Mouse (Mus musculus): ENCODE data around the gene Lhx9. TPM values are rescaled to one million over a fixed set of nuclear protein-coding genes. Genes with fewer than 3 reads are reported as not detected.

Lhx9 gene
- total and polyA plus RNA-seq, 3 experiments = not detected

GRCm38 (mm10) chr1:138801296-138801695 lies 47.1 kb downstream of the Lhx9 start:
- intact Hi-C loops (cut with DNase I) = no loop called here
- WGBS = 64% methylated on average over 3 of the region's 3 CpGs
- Histone ChIP-seq H3K36me3 (ENCODE audit: control insufficient read depth, insufficient read depth, low read length) (no peaks in the 10 kb centered on the region), H3K27ac (no peak overlapping the region), H3K9ac (ENCODE audit: low read depth, low read length) (no peak overlapping the region), H3K79me2 (replicated peaks; ENCODE audit: control insufficient read depth, insufficient read depth, low read length) (no peaks in the 10 kb centered on the region), H3K4me3 (no peak overlapping the region), H3K4me1 (ENCODE audit: control insufficient read depth, insufficient read depth, low read length) (no peaks in the 10 kb centered on the region), H3K27me3 (ENCODE audit: control insufficient read depth, insufficient read depth, low read length) (no peaks in the 10 kb centered on the region)
- DNase-seq = no peak
- TF ChIP-seq EP300 (IDR thresholded peaks at IDR 0.05; ENCODE audit: insufficient read depth, low read depth, low read length) (no peak), POLR2A (IDR thresholded peaks at IDR 0.05; ENCODE audit: insufficient read depth, low read depth, low read length) (no peak), CTCF (IDR thresholded peaks at IDR 0.05) (no peak)

- TF ChIP-seq POLR2A (IDR thresholded peaks at IDR 0.05; ENCODE audit: insufficient read depth, low read depth, low read length) (no peak), EP300 (IDR thresholded peaks at IDR 0.05; ENCODE audit: insufficient read depth, low read depth, low read length) (no peak), CTCF (IDR thresholded peaks at IDR 0.05) (no peak)
- H3K27me3 ChIP-seq (ENCODE audit: control insufficient read depth, insufficient read depth, low read length) = no peaks in the 10 kb centered on the region
- H3K36me3 ChIP-seq (ENCODE audit: control insufficient read depth, insufficient read depth, low read length) = no peaks in the 10 kb centered on the region
- H3K27ac ChIP-seq = no peak overlapping the region
- intact Hi-C loops (cut with DNase I) = no loop called here
- H3K79me2 ChIP-seq (replicated peaks; ENCODE audit: control insufficient read depth, insufficient read depth, low read length) = no peaks in the 10 kb centered on the region
- no peak overlapping the region for H3K9ac ChIP-seq (ENCODE audit: low read depth, low read length)
- H3K4me3 ChIP-seq = no peak overlapping the region
- no peak for DNase-seq
- H3K4me1 ChIP-seq (ENCODE audit: control insufficient read depth, insufficient read depth, low read length) = no peaks in the 10 kb centered on the region
Observed at GRCm38 (mm10) chr1:138799692-138800314, 48.6 kb downstream of the Lhx9 start.

GRCm38 (mm10) chr1:138798110-138798509 lies 50.3 kb downstream of the Lhx9 start:
- Histone ChIP-seq H3K4me3 (no peak overlapping the region), H3K36me3 (ENCODE audit: control insufficient read depth, insufficient read depth, low read length) (no peaks in the 10 kb centered on the region), H3K79me2 (replicated peaks; ENCODE audit: control insufficient read depth, insufficient read depth, low read length) (no peaks in the 10 kb centered on the region), H3K9ac (ENCODE audit: low read depth, low read length) (no peak overlapping the region), H3K27me3 (ENCODE audit: control insufficient read depth, insufficient read depth, low read length) (no peaks in the 10 kb centered on the region), H3K27ac (no peak overlapping the region), H3K4me1 (ENCODE audit: control insufficient read depth, insufficient read depth, low read length) (no peaks in the 10 kb centered on the region)
- no peak for DNase-seq
- TF ChIP-seq CTCF (IDR thresholded peaks at IDR 0.05) (no peak), EP300 (IDR thresholded peaks at IDR 0.05; ENCODE audit: insufficient read depth, low read depth, low read length) (no peak), POLR2A (IDR thresholded peaks at IDR 0.05; ENCODE audit: insufficient read depth, low read depth, low read length) (no peak)
- 83% methylated on average over 5 of the region's 5 CpGs for WGBS
- intact Hi-C loops (cut with DNase I) = no loop called here

- H3K27ac ChIP-seq = no peak overlapping the region
Observed at GRCm38 (mm10) chr1:138785856-138786255, 62.5 kb downstream of the Lhx9 start.

GRCm38 (mm10) chr1:138784019-138784418 lies 64.4 kb downstream of the Lhx9 start:
- no peak for TF ChIP-seq EP300 (IDR thresholded peaks at IDR 0.05; ENCODE audit: insufficient read depth, low read depth, low read length)
- TF ChIP-seq CTCF (IDR thresholded peaks at IDR 0.05) = no peak
- TF ChIP-seq POLR2A (IDR thresholded peaks at IDR 0.05; ENCODE audit: insufficient read depth, low read depth, low read length) = no peak
- Histone ChIP-seq H3K4me1 (ENCODE audit: control insufficient read depth, insufficient read depth, low read length) (no peaks in the 10 kb centered on the region), H3K79me2 (replicated peaks; ENCODE audit: control insufficient read depth, insufficient read depth, low read length) (no peaks in the 10 kb centered on the region), H3K27ac (no peak overlapping the region), H3K27me3 (ENCODE audit: control insufficient read depth, insufficient read depth, low read length) (no peaks in the 10 kb centered on the region), H3K36me3 (ENCODE audit: control insufficient read depth, insufficient read depth, low read length) (no peaks in the 10 kb centered on the region), H3K4me3 (no peak overlapping the region), H3K9ac (ENCODE audit: low read depth, low read length) (no peak overlapping the region)
- WGBS = 72% methylated on average over 5 of the region's 5 CpGs
- DNase-seq = no peak
- intact Hi-C loops (cut with DNase I) = no loop called here

More at GRCm38 (mm10) chr1:138785856-138786255, 62.5 kb downstream of the Lhx9 start:
- H3K79me2 ChIP-seq (replicated peaks; ENCODE audit: control insufficient read depth, insufficient read depth, low read length) = no peaks in the 10 kb centered on the region
- DNase-seq = no peak
- WGBS = 49% methylated on average over 10 of the region's 10 CpGs
- no peak overlapping the region for H3K4me3 ChIP-seq
- H3K4me1 ChIP-seq (ENCODE audit: control insufficient read depth, insufficient read depth, low read length) = no peaks in the 10 kb centered on the region
- no peaks in the 10 kb centered on the region for H3K36me3 ChIP-seq (ENCODE audit: control insufficient read depth, insufficient read depth, low read length)
- H3K9ac ChIP-seq (ENCODE audit: low read depth, low read length) = no peak overlapping the region
- no peak for TF ChIP-seq CTCF (IDR thresholded peaks at IDR 0.05)
- TF ChIP-seq EP300 (IDR thresholded peaks at IDR 0.05; ENCODE audit: insufficient read depth, low read depth, low read length) = no peak
- TF ChIP-seq POLR2A (IDR thresholded peaks at IDR 0.05; ENCODE audit: insufficient read depth, low read depth, low read length) = no peak
- intact Hi-C loops (cut with DNase I) = no loop called here
- no peaks in the 10 kb centered on the region for H3K27me3 ChIP-seq (ENCODE audit: control insufficient read depth, insufficient read depth, low read length)

Other genes with a start within 250 kb of the Lhx9 start
- 10 to 100 TPM; 69.9 to 79.7 TPM for gene Nek7, start 228.4 kb downstream of the Lhx9 start, total RNA-seq (2021)
- 17.3 and 40.0 TPM in 2 replicates for gene Nek7, start 228.4 kb downstream of the Lhx9 start, polyA plus RNA-seq (2012; rRNA removed)
- 1 to 10 TPM; 8.0 to 8.3 TPM for gene 2310009B15Rik, start 8.3 kb upstream of the Lhx9 start, total RNA-seq (2021)
- 12.2 and 13.1 TPM in 2 replicates for gene 2310009B15Rik, start 8.3 kb upstream of the Lhx9 start, polyA plus RNA-seq (2012; rRNA removed)
- 10 to 100 TPM; 22.3 to 23.7 TPM for gene Dennd1b, start 114.9 kb upstream of the Lhx9 start, total RNA-seq (2021)
- 6.4 and 17.1 TPM in 2 replicates for gene Dennd1b, start 114.9 kb upstream of the Lhx9 start, polyA plus RNA-seq (2012; rRNA removed)